Mouse (Mus musculus) activated CD4-positive, CD25-positive, alpha-beta regulatory T cell, adult 4 months (primary cell): ENCODE results near the gene Trmt13. TPM values are rescaled to one million over a fixed set of nuclear protein-coding genes. Genes with fewer than 3 reads are reported as not detected.
A peak's percentile ranks its signal among the peaks of the same experiment; 100 is the strongest.
"Not testable (repeated sequence)": the region's sequence is repeated elsewhere in the genome, so short reads cannot be mapped to it uniquely, and the experiment has no call there.

Experiments
- ATAC-seq: one replicate; pipeline ENCODE4 v1.8.0; 2017
- polyA plus RNA-seq, 2 experiments: library from polyadenylated mRNA; unstranded; fragments of 100-300 nt; shearing (Covaris generic); gene quantifications; one replicate each; pipeline ENCODE4 v1.2.1; 2017

Trmt13 gene
- polyA plus RNA-seq, 2 experiments from 2014 or later: 31.3 TPM

GRCm38 (mm10) chr3:116632971-116633370 lies 18.6 kb upstream of the Trmt13 start:
- no peak for ATAC-seq

DNA sequence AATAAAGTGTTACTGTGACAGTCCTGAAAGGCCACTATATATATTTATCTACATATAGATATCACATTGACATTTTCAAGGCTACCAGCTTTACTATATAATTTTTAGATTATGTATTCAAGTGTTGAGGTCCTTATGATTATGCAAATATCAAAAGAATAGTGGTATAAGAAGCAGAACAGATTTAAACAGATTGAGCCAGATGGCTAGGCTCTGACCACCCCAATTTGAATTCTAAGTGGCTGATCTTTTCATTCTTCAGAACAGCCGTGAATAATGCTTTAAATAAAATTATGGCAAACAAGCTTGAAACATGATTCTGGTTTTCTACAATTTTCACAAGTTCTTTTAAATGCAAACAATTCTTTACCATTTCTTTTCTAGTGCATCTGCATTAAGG lies 17.1 kb upstream of the Trmt13 start:
- no peak for ATAC-seq

GRCm38 (mm10) chr3:116622641-116623040 lies 8.3 kb upstream of the Trmt13 start:
- ATAC-seq: no peak

DNA sequence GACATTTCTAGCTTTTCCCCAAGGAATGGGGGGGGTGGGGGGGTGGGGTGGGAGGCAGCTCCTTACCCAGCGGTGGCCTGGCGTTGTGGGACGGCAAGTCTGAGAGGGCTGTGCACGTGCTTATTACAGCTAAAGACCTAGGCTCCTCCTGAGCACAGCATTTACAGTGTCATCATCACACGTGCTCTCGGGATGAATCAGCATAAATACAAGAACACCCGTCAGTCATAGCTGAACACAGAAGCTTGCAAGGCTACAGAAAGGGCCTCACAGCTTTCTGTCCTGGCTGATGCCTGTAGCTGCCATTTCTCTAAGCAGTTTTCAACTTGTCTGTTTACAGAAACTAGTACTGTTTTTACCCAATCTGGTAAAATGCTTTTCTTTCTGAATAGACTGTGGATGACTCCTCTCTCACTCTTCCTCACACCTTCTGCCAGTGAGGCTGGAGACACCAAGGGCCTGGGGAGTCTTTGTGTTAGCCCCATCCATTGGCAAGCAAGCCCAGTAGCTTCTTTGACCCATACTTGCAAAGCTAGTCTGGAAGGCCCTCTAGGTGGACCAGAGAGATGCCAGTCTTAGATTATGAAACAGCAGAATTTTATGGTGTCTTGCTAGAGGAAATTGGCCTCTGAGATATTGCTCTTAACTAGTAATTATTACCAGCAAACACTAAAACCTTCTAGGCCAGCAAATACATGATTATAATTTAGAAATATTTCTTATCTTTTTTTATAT lies 6.4 kb upstream of the Trmt13 start:
- ATAC-seq: no peak

- no peak for ATAC-seq
Observed at GRCm38 (mm10) chr3:116618855-116619254, 4.5 kb upstream of the Trmt13 start.

DNA sequence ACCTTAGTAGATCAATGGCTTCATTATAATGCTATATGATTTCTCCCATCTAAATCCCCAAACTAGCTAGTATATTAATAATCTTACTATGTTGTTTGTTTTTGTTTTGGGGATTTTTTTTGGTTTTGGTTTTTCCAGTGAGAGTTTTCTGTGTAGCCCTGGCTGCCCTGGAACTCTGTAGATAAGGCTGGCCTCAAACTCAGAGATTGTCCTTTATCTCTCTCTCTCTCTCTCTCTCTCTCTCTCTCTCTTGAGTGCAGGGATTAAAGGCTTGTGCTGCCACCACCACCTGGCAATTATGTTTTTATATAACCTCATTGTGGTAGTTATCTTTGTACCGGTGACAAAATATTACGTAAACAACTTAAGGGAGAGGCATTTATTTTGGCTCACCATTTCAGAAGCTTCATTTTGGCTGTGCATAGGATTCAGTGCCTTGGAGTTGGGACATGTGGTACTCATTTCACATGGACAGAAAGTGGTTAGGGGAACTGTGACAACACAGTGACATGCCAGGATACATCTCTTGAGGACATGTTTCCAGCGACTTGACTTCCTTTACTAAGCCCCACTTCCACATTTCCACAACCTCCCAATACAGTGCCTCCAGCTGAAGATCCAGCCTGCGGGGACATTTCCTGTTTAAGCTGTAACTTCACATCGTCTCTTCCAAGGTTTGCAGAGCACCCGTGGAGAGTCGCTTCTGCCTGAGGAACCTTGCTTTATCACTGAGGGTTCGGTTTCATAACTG lies 1.1 kb upstream of the Trmt13 start:
- no peak for ATAC-seq

- ATAC-seq: no peak
Observed at GRCm38 (mm10) chr3:116604570-116604969, 9.8 kb downstream of the Trmt13 start.

DNA sequence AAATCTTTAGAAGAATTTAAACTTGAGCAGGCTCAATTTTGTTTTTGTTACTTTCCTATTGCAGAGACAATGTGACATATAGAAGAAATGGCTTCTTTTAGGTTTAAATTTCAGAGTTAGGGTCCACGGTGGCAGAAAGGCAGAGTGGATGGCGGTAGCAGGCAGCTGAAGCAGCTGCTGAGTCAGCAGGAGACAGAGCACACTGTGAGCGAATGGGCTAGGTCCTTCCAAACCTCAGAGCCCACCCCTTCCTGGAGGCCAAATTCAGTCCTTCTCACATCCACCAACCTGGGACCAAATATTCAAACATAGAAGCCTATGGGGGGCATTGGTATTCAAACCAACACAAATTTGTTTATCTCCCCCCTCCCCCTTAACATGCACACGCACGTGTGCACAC lies 12.6 kb downstream of the Trmt13 start:
- no peak for ATAC-seq

GRCm38 (mm10) chr3:116601005-116601404 lies 13.4 kb downstream of the Trmt13 start:
- no peak for ATAC-seq

DNA sequence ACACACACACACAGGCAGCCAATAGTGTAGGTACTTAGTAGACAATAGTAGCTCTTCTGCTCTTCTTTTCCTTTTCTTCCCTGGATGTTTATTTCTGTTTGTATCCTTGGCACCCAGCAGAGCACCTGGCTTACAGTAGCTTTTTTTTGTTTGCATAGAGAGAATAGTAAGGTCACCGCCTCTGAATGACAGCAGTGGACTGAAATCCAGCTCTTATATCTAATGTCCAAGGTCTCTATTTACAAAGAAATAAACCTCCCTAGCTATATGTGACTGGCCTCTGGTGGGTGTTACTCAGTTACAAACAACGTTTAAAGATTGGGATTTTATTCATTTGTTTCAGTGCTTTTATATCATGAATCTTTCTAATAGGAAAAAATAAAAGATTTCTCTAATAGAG lies 14.7 kb downstream of the Trmt13 start:
- no peak for ATAC-seq

DNA sequence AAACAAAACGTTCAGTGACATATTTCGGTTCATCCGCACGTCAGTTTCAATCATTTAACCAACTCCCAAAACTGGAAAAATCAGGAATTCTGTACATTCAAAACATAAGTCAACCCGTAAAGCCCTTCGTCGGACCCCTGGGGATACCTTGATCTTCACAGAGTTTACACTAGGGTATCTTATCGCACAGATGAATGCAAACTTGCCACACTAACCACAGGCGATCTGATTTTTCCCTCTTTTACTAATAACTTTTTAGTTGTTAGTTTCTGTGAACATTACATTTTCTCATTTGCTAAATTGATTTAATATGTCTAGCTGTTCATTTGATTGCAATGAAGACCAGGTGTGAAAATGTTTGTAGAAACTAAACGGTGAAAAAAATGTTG lies 18.8 kb downstream of the Trmt13 start:
- ATAC-seq: no peak

GRCm38 (mm10) chr3:116594728-116595602 lies 19.4 kb downstream of the Trmt13 start, which contains the start of gene Sass6:
TSS of gene Sass6 (plus strand) at chr3:116594982.
- peak; percentile 97 for ATAC-seq

- ATAC-seq: peak; percentile 25
Observed at GRCm38 (mm10) chr3:116594076-116594727, 20.2 kb downstream of the Trmt13 start.

DNA sequence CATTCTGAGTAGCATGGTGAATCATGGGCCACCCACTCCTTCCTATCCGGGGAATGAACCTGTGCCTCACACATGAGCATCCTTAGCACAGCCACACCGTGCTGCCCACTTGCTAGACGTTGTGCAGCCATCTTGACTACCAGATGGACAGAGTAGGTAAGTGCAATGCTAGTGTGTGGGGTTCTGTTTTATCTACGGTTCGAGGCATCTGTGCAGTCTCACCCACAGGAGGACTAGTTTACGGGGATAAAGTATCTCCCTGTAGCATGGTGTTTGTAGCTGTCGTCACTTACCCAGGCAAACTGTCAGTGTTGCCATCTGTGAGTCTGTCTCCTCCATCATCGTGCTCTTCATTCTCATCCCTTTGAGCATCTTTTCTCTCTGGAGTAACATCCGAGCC lies 32.2 kb downstream of the Trmt13 start:
- ATAC-seq: no peak

DNA sequence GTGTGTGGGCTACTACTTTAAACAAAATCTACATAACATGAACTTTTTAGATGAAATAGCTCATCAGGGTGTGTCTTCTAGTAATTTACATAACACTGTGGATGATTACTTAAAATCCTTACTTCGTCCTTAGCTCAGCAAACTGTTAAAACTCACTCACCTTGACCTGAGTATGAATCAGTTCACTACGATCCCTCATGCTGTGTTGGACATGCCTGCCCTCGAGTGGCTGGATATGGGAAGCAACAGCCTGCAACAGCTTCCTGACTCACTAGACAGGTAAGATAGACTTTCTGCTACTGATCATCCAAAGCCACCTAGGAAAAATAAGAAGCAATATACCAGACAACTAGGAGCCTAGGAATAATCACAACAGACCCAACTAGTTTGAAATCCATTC lies 37.1 kb downstream of the Trmt13 start:
- no peak for ATAC-seq

GRCm38 (mm10) chr3:116570628-116571027 lies 43.8 kb downstream of the Trmt13 start:
- ATAC-seq: no peak

GRCm38 (mm10) chr3:116563095-116563492 lies 51.3 kb downstream of the Trmt13 start:
- ATAC-seq: no peak

- no peak for ATAC-seq
Observed at GRCm38 (mm10) chr3:116562408-116563094, 51.8 kb downstream of the Trmt13 start, which contains the start of gene Lrrc39. TSS of gene Lrrc39 (plus strand) at chr3:116562973.

DNA sequence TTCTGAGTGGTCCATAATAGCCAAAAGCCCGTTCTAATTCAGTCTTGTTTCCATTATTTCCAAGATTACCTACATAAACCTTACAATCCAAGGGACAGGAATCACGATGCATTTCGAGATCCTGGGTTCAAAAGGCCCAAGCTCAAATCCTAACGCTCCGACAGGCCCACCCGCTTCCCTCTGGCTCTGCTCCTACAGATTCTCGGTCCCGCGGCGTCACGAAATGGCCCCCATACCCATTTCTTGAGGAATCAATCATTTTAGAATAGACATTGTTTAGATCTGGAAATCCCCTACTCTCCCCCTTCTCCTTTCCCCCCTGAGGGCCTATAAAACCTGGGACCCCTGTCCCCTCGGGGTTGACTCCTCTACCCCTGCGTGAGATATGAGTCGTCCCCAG lies 53.1 kb downstream of the Trmt13 start:
- not testable (repeated sequence) for ATAC-seq

- no peak for ATAC-seq
Observed at GRCm38 (mm10) chr3:116551362-116551761, 63.0 kb downstream of the Trmt13 start.

- no peak for ATAC-seq
Observed at GRCm38 (mm10) chr3:116547430-116547829, 67.0 kb downstream of the Trmt13 start.

DNA sequence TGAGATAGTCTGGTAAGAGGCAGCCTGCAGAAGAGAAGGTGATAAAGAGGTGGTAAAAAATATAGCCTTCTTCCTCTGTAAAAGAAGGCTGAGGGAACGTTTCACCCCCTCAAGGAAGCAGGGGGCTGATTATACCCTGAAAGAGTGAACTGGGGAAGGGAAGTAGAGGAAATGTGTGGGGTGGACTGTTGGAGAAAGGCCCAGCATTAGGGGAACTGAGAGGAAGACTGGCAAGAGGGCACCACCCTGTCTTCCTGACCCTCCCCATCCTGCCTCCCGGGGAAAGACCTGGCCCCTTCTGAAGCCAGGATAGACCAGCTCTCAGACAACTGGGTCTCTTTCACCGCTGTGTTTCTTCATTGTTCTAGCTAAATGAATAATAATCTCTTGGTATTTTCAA lies 71.9 kb downstream of the Trmt13 start:
- ATAC-seq: no peak
